Mouse (Mus musculus) mature B cell (primary cell): ENCODE measurements around the gene Kdm4c.
"Not testable (repeated sequence)": the region's sequence is repeated elsewhere in the genome, so short reads cannot be mapped to it uniquely, and the experiment has no call there.

ENCODE experiments used
- in situ Hi-C: fragments of 300-500 bp; cut with MboI; formaldehyde crosslinking; loops from 2 replicates; pipeline ENCODE4 v1.14.3; 2019

Gene Kdm4c

GRCm38 (mm10) chr4:74242176-74242575, at the start of gene Kdm4c:
Gene Kdm4c (plus strand): TSS chr4:74242497.
- in situ Hi-C loops: no loop called here

GRCm38 (mm10) chr4:74201281-74201811, 41.0 kb upstream of the Kdm4c start:
- in situ Hi-C loops: no loop called here

GRCm38 (mm10) chr4:74221780-74222179, 20.5 kb upstream of the Kdm4c start:
- in situ Hi-C loops: not testable (repeated sequence)

GRCm38 (mm10) chr4:74222360-74222759, 19.9 kb upstream of the Kdm4c start:
- in situ Hi-C loops: no loop called here

GRCm38 (mm10) chr4:74224210-74224609, 18.1 kb upstream of the Kdm4c start:
- in situ Hi-C loops: no loop called here

GRCm38 (mm10) chr4:74230994-74231393, 11.3 kb upstream of the Kdm4c start:
- in situ Hi-C loops: no loop called here

- in situ Hi-C loops: no loop called here
Observed at GRCm38 (mm10) chr4:74231405-74231804, 10.9 kb upstream of the Kdm4c start.

- in situ Hi-C loops: no loop called here
Observed at GRCm38 (mm10) chr4:74233534-74233933, 8.8 kb upstream of the Kdm4c start.

GRCm38 (mm10) chr4:74251348-74252244, 9.3 kb downstream of the Kdm4c start:
- in situ Hi-C loops: no loop called here

- in situ Hi-C loops: no loop called here
Observed at GRCm38 (mm10) chr4:74252245-74253105, 10.2 kb downstream of the Kdm4c start.

GRCm38 (mm10) chr4:74257882-74258281, 15.6 kb downstream of the Kdm4c start:
- in situ Hi-C loops: no loop called here

- in situ Hi-C loops: no loop called here
Observed at GRCm38 (mm10) chr4:74258538-74258937, 16.2 kb downstream of the Kdm4c start.

- in situ Hi-C loops: no loop called here
Observed at GRCm38 (mm10) chr4:74259331-74259730, 17.0 kb downstream of the Kdm4c start.

- in situ Hi-C loops: no loop called here
Observed at GRCm38 (mm10) chr4:74261879-74262278, 19.6 kb downstream of the Kdm4c start.

- in situ Hi-C loops: no loop called here
Observed at GRCm38 (mm10) chr4:74264428-74264955, 22.2 kb downstream of the Kdm4c start.

GRCm38 (mm10) chr4:74271180-74271579, 28.9 kb downstream of the Kdm4c start:
- in situ Hi-C loops: no loop called here

GRCm38 (mm10) chr4:74277486-74277885, 35.2 kb downstream of the Kdm4c start:
- in situ Hi-C loops: no loop called here

GRCm38 (mm10) chr4:74280170-74280569, 37.9 kb downstream of the Kdm4c start:
- in situ Hi-C loops: no loop called here

GRCm38 (mm10) chr4:74287851-74288250, 45.6 kb downstream of the Kdm4c start:
- in situ Hi-C loops: no loop called here

- in situ Hi-C loops: no loop called here
Observed at GRCm38 (mm10) chr4:74294726-74295125, 52.4 kb downstream of the Kdm4c start.

GRCm38 (mm10) chr4:74305315-74306105, 63.2 kb downstream of the Kdm4c start:
- in situ Hi-C loops: no loop called here
